Mouse (Mus musculus) midbrain, embryonic 16.5 days (tissue): ENCODE measurements around the gene Elfn2. TPM values are rescaled to one million over a fixed set of nuclear protein-coding genes. Genes with fewer than 3 reads are reported as not detected.

ENCODE experiments used
- ATAC-seq: fragments of 200-750 bp; cut with Nextera tagmentation; 2 replicates; pipeline ENCODE4 v1.8.0; 2017; ENCODE audit warnings: moderate TSS enrichment
- H3K27ac ChIP-seq: fragments of 300-500 bp; sonication (generic); 2 replicates; pipeline ENCODE4 v1.5.1; 2014; ENCODE audit warnings: mild to moderate bottlenecking, low read length, mixed read lengths
- H3K27me3 ChIP-seq: fragments of 300-500 bp; sonication (generic); 2 replicates; pipeline ENCODE4 v1.6.1; 2014; ENCODE audit warnings: low read depth, low read length, mixed read lengths; ENCODE audit not compliant: control insufficient read depth, insufficient read depth
- H3K36me3 ChIP-seq: fragments of 300-500 bp; sonication (generic); 2 replicates; pipeline ENCODE4 v1.6.1; 2014; ENCODE audit warnings: mild to moderate bottlenecking, low read length, moderate library complexity, mixed read lengths; ENCODE audit not compliant: control insufficient read depth, insufficient read depth
- H3K4me1 ChIP-seq: fragments of 300-500 bp; sonication (generic); 2 replicates; pipeline ENCODE4 v1.6.1; 2014; ENCODE audit warnings: mild to moderate bottlenecking, low read length, mixed read lengths; ENCODE audit not compliant: control insufficient read depth, insufficient read depth
- H3K4me2 ChIP-seq: fragments of 300-500 bp; sonication (generic); 2 replicates; pipeline ENCODE4 v1.6.1; 2014; ENCODE audit warnings: mild to moderate bottlenecking, low read length, mixed read lengths
- H3K4me3 ChIP-seq: fragments of 300-500 bp; sonication (generic); 2 replicates; pipeline ENCODE4 v1.5.1; 2014; ENCODE audit warnings: low read depth, mild to moderate bottlenecking, low read length, moderate library complexity, mixed read lengths
- H3K9ac ChIP-seq: fragments of 300-500 bp; sonication (generic); 2 replicates; pipeline ENCODE4 v1.6.1; 2014; ENCODE audit warnings: low read depth, low read length, mixed read lengths
- H3K9me3 ChIP-seq: fragments of 300-500 bp; sonication (generic); replicated peaks from 2 replicates; pipeline ENCODE4 v1.6.1; 2014; ENCODE audit warnings: mild to moderate bottlenecking, low read length, mixed read lengths; ENCODE audit not compliant: control insufficient read depth, poor library complexity, severe bottlenecking
- WGBS: fragments of 180-500 bp; shearing (Covaris S2); extraction: QIAGEN DNeasy Blood & Tissue Kit; methylation state at CpG from one replicate; pipeline ENCODE4 v1.1.7; 2014; 5-methylcytosine and 5-hydroxymethylcytosine counted together
- polyA plus RNA-seq: library from polyadenylated mRNA; unstranded; fragments of >200 nt; fragmentation: Nextera tagmentation; extraction: Ambion mirVana; gene quantifications from 2 replicates; pipeline ENCODE4 v1.2.1, GENCODE M21; 2015

Gene Elfn2
- polyA plus RNA-seq, result 9.6 and 12.6 TPM in 2 replicates

DNA sequence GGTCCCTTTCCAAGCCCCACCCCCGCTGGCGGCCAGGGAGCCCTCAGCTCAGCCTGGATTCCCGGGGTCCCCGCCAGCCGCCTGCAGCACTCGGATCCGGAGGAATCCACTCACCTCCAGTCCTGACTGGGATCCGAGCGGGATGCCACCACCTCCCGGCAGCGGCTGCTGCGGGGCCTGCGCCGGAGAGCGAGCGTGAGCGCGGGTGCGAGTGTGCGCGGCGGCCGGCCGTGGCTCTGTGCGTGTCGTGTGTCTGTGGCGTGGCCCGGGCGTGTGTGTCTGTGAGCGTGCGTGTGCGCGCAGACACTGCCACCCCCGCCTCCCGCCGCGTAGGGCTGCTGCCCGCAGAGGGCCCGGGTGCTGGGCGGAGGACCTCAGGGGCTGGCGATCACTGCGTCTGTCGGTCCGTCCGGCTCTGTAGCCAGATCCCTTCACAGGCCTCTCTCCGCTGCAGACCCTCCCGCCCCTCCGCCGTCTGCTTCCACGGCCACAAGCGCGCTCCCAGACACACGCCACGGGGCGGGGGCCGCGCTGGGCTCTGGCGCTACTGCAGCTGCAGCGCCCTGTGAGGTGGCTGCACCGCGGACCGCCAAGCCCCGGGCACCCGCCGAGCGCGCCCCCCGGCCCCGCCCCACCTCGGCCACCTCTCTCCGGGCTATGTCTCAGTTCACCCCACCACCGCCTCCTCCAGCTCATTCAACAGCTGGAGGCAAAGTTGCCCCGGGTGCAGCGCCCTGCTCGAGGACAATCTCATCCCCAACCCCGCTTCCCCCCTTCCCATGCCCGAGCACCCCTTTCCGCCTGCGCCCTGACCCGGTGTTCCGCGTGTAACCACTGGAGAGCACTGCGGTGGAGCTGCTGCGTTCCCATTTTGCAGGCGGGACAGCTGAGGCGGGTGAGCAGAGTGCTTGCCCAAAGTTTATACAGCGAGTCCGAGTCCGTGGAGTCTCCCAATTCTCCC is at the start of gene Elfn2:
Gene Elfn2 (minus strand): TSS at position 482 of the 961 bp plus-strand sequence.
- H3K27ac ChIP-seq, result peak within 1 kb of the TSS; percentile 86
- no peaks in the 10 kb centered on the region for H3K36me3 ChIP-seq
- H3K9me3 ChIP-seq, result no peaks in the 10 kb centered on the region
- H3K4me1 ChIP-seq, result peaks cover 37% of the 10 kb centered on the region
- peak within 1 kb of the TSS; percentile 52 for H3K4me3 ChIP-seq
- H3K27me3 ChIP-seq, result peaks cover 5% of the 10 kb centered on the region
- ATAC-seq, result peak; percentile 61
- H3K9ac ChIP-seq, result peak within 1 kb of the TSS; percentile 84
- peak within 1 kb of the TSS; percentile 87 for H3K4me2 ChIP-seq
- WGBS, result 3% methylated on average over 81 of the region's 89 CpGs

DNA sequence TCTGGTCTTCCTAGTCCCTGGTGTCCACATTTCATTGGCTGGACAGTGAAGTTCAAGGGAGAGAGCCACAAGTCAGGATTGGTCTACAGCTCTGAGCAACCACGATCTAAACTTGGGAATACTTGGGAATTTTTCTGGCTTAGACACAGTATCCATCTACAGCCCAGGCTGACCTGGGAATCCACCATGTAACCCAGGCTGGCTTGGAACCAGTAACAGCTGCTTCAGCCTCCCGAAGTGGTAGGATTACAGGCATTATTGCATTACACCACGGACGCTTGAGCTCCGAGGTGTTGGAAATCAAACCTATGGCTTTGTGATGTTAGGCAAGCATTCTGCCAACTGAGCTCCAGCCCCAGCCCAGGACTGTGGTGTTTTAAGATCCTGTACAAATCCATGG is 45.1 kb upstream of the Elfn2 start:
- no peaks in the 10 kb centered on the region for H3K9me3 ChIP-seq
- no peak overlapping the region for H3K4me2 ChIP-seq
- H3K4me1 ChIP-seq, result no peaks in the 10 kb centered on the region
- no peak overlapping the region for H3K27ac ChIP-seq
- H3K9ac ChIP-seq, result no peak overlapping the region
- H3K27me3 ChIP-seq, result no peaks in the 10 kb centered on the region
- no peaks in the 10 kb centered on the region for H3K36me3 ChIP-seq
- 79% methylated on average over 5 of the region's 5 CpGs for WGBS
- ATAC-seq, result no peak
- no peak overlapping the region for H3K4me3 ChIP-seq

GRCm38 (mm10) chr15:78763210-78763609 is 44.6 kb upstream of the Elfn2 start:
- 11% methylated on average over 8 of the region's 10 CpGs for WGBS
- no peaks in the 10 kb centered on the region for H3K36me3 ChIP-seq
- H3K9ac ChIP-seq, result no peak overlapping the region
- H3K27ac ChIP-seq, result no peak overlapping the region
- H3K4me3 ChIP-seq, result no peak overlapping the region
- H3K4me2 ChIP-seq, result no peak overlapping the region
- no peak for ATAC-seq
- no peaks in the 10 kb centered on the region for H3K4me1 ChIP-seq
- H3K9me3 ChIP-seq, result no peaks in the 10 kb centered on the region
- H3K27me3 ChIP-seq, result no peaks in the 10 kb centered on the region

- H3K4me1 ChIP-seq, result no peaks in the 10 kb centered on the region
- no peaks in the 10 kb centered on the region for H3K36me3 ChIP-seq
- H3K4me3 ChIP-seq, result no peak overlapping the region
- no peak for ATAC-seq
- H3K9me3 ChIP-seq, result no peaks in the 10 kb centered on the region
- H3K4me2 ChIP-seq, result no peak overlapping the region
- WGBS, result 83% methylated on average over 13 of the region's 13 CpGs
- H3K27ac ChIP-seq, result no peak overlapping the region
- H3K9ac ChIP-seq, result no peak overlapping the region
- H3K27me3 ChIP-seq, result no peaks in the 10 kb centered on the region
These were observed 42.5 kb upstream of the Elfn2 start for GRCm38 (mm10) chr15:78761112-78761511.

DNA sequence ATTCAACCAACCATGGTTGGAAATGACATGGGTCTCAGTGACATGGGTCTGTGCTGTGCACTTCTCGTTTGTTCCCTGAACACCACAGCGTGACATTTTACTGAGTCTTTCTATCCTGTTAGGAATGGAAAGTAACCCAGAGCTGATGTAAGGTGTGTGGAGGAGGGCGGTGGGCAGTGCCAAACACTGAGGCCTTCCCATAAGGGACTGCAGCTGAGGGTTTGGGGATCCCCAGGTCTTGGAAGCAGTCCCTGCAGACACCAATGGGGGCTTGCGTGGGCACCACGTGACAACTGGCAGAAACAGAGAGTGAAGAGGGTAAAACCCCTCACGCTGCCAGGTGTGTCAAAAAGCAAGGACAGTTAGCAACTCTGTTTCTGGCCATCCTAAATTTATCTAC is 39.6 kb upstream of the Elfn2 start:
- no peaks in the 10 kb centered on the region for H3K4me1 ChIP-seq
- no peak for ATAC-seq
- no peaks in the 10 kb centered on the region for H3K9me3 ChIP-seq
- no peaks in the 10 kb centered on the region for H3K27me3 ChIP-seq
- H3K36me3 ChIP-seq, result no peaks in the 10 kb centered on the region
- WGBS, result 95% methylated on average over 6 of the region's 6 CpGs
- H3K9ac ChIP-seq, result no peak overlapping the region
- no peak overlapping the region for H3K27ac ChIP-seq
- H3K4me2 ChIP-seq, result no peak overlapping the region
- no peak overlapping the region for H3K4me3 ChIP-seq

DNA sequence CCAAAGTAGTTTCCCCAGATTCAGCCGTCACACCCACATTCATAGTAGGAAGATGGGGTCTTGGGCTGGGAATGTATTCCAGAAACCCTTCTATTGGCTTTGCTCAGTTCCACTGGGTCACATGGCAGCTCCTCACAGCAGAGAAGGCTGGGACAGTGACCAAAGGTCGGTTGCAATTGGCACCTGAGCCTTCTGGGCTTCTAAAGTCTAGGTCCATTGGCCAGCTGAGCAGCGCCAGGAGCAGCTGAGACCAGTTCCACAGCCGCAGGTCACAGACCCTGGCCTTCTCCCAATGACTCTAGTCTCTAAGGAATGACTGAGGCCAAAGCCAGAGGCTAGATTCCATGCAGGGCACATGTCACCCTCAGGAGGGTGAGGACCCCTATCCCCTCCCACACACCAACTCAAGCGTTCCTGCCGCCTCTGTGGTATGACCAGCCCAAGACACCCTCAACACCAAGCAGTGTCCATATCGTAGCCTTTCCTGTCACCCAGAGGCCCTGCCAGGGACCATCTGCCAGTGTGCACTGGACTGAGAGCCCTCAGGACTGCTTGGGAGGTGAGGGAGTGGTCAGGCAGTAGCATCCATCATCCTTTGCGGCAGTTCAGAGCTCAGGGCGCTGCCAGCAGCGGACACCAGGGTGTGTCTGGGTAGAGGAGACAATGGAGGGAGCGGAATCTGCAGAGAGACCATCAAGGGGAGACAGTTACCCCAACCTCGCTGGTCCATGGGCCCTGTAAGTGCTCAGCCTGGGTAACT is 37.6 kb upstream of the Elfn2 start:
- Histone ChIP-seq H3K9ac (no peak overlapping the region), H3K27ac (no peak overlapping the region), H3K36me3 (no peaks in the 10 kb centered on the region), H3K27me3 (no peaks in the 10 kb centered on the region), H3K9me3 (no peaks in the 10 kb centered on the region), H3K4me1 (peaks cover 4% of the 10 kb centered on the region), H3K4me3 (no peak overlapping the region), H3K4me2 (no peak overlapping the region)
- WGBS, result 86% methylated on average over 12 of the region's 12 CpGs
- no peak for ATAC-seq

DNA sequence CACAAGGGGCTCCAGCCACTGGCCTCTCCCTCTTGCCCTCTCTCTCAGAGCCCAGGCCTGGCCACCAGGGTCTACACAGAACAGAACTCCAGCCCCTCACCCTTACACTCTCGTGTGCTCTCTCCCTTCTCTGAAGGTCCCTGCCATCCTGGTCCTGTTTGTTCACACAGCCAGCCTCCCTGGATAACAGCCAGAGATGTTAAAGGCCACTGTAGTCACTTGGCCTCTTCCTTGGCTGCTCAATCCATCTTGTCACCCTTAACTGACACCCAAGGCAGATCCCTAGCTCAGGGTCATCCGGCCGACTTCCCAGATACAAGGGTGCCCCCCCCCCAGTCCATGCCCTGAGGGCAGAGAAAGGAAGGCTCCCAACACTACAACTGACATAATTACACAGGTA is 36.7 kb upstream of the Elfn2 start:
- no peaks in the 10 kb centered on the region for H3K36me3 ChIP-seq
- H3K27me3 ChIP-seq, result no peaks in the 10 kb centered on the region
- 80% methylated on average over 3 of the region's 3 CpGs for WGBS
- H3K9me3 ChIP-seq, result no peaks in the 10 kb centered on the region
- ATAC-seq, result no peak
- H3K4me1 ChIP-seq, result peaks cover 8% of the 10 kb centered on the region
- no peak overlapping the region for H3K4me2 ChIP-seq
- no peak overlapping the region for H3K4me3 ChIP-seq
- no peak overlapping the region for H3K27ac ChIP-seq
- no peak overlapping the region for H3K9ac ChIP-seq

- WGBS, result 72% methylated on average over 5 of the region's 5 CpGs
- Histone ChIP-seq H3K9ac (no peak overlapping the region), H3K4me3 (no peak overlapping the region), H3K9me3 (no peaks in the 10 kb centered on the region), H3K4me2 (no peak overlapping the region), H3K27ac (no peak overlapping the region), H3K36me3 (no peaks in the 10 kb centered on the region), H3K27me3 (no peaks in the 10 kb centered on the region), H3K4me1 (peaks cover 8% of the 10 kb centered on the region)
- ATAC-seq, result no peak
These were observed 35.6 kb upstream of the Elfn2 start for GRCm38 (mm10) chr15:78754144-78754543.

GRCm38 (mm10) chr15:78752991-78753390 is 34.4 kb upstream of the Elfn2 start:
- Histone ChIP-seq H3K27me3 (no peaks in the 10 kb centered on the region), H3K9me3 (no peaks in the 10 kb centered on the region)

More at GRCm38 (mm10) chr15:78752991-78753390, 34.4 kb upstream of the Elfn2 start:
- no peak overlapping the region for H3K4me3 ChIP-seq
- no peak overlapping the region for H3K27ac ChIP-seq
- ATAC-seq, result no peak
- H3K4me1 ChIP-seq, result peaks cover 8% of the 10 kb centered on the region
- no peaks in the 10 kb centered on the region for H3K36me3 ChIP-seq
- no peak overlapping the region for H3K9ac ChIP-seq
- H3K4me2 ChIP-seq, result no peak overlapping the region
